Mouse (Mus musculus): ENCODE measurements around the gene Cdt1.
"Not testable (repeated sequence)": the region's sequence is repeated elsewhere in the genome, so short reads cannot be mapped to it uniquely, and the experiment has no call there.

The Cdt1 gene

DNA sequence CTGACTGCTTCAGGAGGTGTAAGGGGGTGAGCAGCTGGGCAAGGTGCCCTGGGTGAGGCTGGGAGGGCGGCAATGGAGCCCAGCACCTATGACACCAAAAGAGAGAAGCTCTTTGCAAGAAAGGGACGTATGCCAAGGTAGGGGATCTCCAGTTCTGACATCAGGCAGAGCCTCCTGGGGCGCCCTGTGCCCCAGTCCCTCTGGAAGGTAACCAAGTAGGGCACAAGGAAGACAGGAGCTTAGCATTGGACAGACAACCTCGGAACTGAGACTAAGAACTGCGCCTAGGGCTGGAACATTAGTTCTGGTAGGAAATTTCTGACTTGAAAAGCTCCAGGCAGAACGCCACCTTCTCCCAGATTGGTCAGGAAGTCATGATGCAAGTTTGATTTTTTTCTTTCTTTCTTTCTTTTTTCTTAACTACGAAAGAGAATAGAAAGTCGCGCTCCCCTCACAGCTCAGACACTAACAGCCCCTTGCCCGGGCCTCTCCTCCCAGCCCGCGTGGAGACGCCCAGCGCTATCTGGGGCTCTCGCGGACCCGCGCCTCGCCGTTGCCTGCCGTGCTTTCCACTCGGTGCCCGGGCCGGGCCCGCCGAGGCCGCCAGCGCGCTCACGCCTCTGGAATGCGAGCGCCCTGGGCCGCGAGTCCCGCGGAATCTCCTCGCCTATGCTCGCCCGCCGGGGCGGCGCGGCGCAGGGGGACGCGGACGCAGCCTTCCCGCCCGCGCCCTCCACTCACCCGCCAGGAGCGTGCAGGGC lies 17.4 kb upstream of the Cdt1 start:
- DNase-seq (ENCODE audit: low read depth), result peak; percentile 61

DNA sequence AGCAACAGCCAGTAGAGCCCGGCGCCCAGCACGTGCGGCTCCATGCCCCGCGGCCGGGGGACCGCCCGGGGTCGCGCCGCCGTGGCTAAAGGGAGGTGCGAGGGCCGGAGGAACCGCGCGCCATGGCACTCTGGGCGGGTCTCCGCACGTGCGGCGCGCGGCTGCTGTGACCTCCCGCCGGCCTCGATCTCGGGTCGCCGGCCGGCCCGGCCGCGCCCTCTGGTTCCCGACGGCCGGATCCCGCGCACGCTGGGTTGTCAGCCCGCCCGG lies 16.9 kb upstream of the Cdt1 start:
- no peak for DNase-seq (ENCODE audit: low read depth)

DNA sequence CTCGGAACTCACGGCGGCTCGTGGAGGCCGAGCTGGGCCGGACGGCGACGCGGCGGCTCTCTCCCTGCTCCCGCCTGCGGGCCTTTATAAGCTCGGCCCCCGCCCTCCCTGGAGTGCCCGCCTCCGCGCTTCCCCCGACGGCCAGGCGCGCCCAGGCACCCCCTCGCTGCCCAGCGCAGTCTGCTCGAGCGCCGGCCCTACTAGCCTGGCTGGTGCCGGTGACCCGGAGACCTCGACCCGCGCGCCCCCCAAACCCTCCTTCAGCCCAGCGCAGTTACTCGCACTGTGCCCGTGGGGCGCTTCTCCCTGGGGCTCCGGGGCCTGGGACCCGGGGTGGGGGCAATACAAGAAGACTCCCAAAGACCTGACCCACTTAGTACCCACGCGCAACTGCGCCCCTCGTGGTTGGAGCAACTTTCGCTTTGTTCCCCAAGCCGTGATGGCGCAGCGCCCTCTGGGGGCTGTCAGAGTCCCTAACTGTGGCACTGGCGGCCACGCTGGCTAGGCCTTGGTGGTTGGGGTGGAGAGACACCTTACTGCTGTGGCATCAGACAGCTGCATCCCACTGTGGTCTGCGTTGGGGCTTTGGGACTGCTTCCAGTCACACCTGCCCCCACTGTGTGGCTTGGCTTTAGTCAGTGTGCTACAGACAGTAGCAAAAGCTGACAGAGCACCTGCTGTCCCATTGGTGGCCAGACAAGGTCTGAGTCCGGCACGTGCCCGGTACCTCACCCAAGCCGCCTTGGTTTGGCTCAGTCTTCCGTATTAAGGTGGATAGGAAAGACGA lies 16.4 kb upstream of the Cdt1 start, which contains the start of gene Piezo1:
Gene Piezo1, minus strand, starts transcription at position 65 of the 787 bp plus-strand sequence.
- peak; percentile 95 for DNase-seq (ENCODE audit: low read depth)

DNA sequence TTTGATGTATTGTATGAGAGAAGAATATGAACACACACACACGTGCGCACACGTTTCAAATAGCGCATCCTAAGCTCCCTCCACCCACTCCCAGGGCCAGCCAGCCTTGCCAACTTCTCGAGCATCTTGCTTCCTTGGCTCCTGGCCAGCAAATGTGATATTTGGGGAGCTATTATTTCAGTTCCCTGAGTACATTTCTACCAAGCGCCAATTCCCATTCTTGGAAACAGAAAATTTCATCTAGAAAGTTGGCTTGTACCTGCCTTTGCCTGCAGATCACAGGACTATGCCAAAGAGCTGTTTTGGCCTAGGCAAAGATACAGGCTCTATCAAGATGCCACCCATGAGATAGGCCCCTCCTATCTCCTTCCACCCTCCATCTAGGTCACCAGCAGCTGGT lies 13.0 kb upstream of the Cdt1 start:
- DNase-seq (ENCODE audit: low read depth), result no peak

DNA sequence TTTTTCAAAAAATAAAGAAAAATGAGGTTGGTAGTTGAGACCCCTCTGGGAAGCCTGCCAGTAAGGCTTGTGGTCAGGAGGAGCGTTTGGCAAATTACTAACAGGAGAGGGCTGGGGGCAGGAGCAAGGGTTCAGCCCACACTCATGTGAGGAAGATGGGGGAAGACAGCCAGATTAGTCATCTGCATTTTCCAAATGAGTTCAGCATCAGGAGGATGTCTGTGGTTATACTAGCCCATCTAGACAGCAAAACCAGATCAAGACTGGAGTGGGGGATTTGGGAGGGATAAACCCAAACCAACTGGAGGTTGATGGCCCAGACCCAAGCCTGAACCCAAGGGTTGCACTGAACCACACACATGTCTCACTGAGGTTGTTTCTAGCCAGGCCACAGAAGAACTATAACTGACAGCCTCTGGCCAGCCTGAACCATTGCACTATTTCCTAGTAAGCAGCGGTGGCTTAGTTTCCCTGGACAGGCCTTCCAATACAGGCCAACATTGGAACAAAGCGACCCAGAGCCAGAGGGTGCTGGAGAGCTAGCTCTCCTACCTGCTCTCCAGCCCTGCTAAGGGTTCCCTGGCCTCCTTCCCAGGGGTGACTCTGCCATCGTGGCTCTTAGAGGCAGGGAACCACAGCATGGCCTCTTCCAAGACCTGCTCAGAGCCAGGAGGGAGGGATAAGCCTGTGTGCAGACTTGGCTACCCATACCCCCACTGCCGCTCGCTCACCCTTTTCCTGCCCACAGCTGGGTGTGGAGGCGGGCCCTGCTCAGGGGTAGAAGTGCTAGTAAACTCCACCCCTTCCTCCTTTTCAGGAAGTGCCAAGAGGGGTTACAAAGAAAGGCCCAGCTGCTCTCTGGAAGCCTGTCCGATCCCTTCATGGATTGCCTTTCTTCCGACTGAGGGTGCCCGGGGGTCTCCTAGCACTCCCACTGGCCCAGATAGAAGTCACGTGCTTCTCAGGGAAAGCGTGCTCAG lies 11.5 kb upstream of the Cdt1 start:
- DNase-seq (ENCODE audit: low read depth), result peak; percentile 97

DNA sequence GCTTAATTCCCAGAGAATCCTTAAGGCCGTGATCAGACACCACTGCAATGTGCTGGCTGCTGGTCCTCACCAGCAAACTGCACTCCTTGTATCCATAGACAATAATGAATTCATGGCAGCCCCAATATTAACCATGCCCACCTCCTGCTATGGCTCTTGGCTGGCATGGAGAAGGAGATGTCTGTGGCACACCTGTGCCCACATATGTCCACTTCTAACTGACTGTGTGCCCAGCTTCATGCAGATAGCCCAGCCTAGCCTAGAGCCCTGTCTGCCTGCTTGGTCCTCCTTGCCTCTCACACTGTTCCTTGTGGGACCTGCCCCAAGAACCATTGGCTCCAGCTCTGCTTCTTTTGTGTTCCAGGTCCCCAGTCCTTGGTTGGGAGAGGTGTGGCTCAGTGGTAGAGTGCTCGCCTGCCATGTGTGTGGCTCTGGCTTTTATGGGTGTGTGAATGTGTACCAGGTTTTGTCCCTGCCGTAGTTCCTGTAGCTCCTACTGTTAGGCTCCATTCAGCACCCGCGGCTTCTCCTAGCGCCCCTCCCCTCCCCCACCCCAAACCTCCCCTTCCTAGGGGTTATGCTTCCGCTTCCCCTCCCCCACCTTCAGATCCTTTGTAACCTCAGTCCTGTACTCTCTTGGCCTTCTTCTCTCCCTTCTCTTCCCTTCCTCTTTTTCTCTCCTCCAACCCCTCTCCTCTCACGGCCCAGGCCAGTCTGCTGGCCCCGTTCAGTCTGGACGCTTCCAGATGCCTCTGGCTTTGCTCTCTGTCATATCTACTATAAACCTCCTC lies 10.4 kb upstream of the Cdt1 start:
- DNase-seq (ENCODE audit: low read depth), result peak; percentile 73

DNA sequence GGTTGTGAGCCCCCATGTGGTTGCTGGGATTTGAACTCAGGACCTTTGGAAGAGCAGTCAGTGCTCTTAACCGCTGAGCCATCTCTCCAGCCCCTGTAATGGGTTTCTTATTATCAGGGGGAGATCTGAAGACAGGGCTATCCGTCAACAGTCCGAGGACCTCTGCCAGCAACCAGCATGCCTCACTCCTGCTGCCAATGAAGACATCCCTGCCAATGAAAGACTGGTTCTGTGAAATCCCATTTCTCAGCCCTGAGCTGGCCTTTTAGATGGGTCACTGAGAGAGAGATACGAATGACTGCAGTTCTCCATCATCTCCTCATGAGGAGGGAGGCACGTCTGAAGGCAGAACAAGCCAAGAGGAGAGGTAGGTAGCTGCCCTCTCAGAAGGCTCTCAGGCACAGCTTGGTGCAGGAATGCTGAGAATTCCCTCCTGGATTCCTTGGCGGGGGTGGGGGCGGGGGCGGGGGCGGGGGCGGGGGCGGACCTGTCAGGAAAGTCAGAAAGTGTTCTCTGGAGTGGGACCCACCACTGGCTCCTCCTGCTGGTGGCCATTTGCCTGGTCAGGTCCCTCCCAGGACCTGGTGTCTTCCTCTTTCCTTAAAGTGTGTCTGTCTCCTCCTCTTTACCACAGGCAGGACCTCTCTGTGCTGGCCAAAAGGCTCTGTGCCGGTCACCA lies 9.0 kb upstream of the Cdt1 start:
- peak; percentile 60 for DNase-seq (ENCODE audit: low read depth)

DNA sequence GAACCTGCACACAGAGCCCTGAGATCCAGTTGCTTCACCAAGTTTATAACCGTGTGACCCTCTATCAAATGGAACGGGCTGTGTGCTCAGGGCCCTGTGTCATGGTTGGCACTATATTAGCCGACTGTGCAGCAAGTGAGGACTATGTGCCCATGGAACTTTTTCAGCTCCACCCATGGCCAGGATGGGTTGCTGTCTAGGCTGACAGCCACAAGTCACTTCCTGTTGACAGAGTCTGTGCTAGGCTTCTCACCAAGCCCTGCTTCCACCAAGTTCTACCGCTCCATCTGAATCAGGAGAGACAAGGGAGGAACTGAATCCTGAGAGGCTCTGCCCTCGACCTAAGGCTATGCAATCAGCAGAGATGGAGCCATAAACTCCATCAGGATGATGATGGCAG lies 6.6 kb upstream of the Cdt1 start:
- peak; percentile 70 for DNase-seq (ENCODE audit: low read depth)

DNA sequence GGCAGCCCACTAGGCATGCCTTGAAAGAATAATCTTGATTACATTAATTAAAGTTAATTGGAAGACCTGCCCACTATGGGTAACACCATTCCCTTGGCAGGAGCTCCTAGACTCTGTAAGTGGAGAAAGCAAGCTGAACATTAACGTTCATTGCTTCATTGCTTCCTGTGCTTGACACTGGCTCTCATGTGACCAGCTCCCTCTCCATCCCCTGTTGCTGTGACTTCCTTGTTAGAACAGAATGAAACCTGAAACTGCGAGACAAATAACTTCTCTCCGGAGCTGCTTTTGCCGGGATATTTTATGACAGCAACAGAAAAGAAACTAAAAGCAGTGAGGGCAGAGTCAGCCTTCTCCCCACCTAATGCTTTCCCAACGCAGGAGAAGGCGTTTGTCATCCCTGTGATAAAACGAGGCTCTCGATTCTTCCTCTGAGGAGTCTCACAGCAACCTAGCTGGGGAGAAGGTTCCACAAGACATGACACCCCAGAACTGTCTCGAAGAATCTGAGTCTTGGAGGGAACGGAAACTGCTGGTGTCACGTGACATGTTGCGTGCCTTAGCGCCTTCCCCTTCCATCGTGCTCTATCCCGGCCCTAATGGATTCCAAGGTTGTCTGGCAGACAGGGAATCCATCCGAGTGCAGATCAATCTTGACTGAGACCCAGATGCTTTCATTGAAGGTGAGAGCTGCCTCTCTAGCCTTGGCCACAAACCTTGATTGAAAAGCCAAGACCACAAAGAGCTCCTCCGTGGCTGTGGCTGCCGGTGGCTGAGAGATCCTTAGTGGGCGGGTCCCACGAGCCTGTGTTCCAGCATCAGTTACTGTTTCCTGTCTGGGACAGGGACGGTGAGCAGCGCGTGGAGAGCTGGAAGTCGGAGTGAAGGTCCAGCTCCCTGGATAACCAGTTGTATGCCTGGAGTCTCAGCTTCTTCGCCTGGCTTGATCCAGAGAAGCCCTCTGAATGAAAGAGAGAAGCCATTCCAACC lies 3.2 kb upstream of the Cdt1 start:
- peak; percentile 63 for DNase-seq (ENCODE audit: low read depth)

DNA sequence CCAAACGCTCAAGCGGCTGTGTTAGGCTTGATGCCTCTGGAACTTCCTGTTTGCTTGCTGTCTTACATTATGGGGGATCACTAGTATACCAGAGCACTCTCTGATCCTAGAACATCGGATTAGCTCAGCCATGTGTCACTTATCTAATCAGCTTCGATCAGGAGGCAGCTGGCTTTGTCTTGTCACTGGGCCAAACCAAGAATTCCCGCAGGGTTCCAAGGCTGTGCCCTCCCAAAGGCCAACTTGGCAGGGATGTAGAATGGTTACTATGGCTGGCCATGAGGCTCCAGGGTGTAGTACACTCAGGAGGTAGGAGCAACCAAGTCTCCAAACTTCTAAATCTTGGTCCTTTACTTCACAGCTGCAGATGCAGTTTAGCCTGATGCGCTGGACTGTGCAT lies 1.0 kb upstream of the Cdt1 start:
- peak; percentile 61 for DNase-seq (ENCODE audit: low read depth)

DNA sequence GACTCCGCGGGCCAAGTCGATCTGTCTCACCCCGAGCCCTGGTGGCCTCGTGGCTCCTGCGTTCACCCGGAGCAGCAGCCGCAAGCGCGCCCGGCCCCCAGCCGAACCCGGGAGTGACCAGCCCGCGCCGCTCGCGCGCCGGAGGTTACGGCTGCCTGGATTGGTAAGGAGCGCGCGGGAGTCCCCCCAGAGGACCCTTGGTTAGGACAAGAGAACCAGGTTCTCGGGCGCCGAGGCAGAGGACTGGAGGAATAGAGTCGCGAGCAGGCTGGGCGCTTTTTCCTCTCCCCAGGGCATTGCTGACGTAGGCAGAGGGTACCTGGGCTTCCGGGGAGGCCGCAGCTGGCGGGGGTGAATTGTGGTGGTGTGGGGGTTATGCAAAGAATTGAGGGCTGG lies 292 bp downstream of the Cdt1 start:
- DNase-seq (ENCODE audit: low read depth), result no peak

DNA sequence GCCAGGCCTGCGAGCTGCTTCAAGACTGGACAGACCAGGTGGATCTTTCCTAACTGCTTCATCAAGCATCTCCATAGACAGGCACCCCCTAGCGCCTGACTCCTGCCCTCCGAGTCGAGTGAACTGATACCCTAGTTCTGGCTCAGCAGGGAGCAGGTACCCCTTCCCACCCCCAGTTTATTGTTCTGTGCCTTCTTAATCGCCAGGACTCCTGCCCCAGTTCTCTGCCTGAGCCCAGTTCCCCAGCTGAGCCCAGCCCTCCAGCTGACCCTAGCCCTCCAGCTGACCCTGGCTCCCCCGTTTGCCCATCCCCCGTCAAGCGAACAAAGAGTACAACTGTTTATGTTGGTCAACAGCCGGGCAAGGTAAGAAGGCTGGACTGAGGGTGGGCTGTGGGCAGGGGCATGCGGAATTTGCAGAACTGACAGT lies 1.1 kb downstream of the Cdt1 start:
- peak; percentile 76 for DNase-seq (ENCODE audit: low read depth)

DNA sequence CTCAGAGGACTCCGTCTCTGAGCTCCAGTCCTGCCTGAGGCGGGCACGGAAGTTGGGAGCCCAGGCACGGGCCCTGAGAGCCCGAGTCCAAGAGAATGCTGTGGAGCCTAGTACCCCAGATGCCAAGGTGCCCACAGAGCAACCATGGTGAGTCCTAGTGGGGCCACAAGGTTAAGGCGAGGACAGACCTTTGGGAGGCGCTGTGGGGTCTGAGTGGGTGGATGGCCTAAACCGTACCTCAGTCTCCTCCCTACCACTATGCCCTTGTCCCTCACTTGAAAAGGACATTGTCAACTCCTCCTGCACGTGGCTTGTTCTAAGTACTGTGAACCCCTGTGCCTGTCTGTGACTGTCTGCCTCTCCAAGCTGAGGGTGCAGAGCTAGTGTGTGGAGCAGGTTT lies 1.5 kb downstream of the Cdt1 start:
- DNase-seq (ENCODE audit: low read depth), result peak; percentile 53

DNA sequence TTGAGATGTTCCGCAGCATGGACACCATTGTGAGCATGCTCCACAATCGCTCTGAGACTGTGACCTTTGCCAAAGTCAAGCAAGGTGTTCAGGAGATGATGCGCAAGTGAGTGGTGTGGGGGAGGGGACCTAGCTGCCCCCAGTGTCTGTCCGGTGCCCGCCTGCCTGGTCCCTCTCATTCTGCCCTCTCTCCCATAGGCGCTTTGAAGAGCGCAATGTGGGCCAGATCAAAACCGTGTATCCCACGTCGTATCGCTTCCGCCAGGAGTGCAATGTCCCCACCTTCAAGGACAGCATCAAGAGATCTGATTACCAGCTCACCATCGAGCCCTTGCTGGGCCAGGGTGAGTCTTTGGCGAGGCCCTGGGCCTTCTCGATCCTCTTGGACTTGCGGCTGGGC lies 2.2 kb downstream of the Cdt1 start:
- no peak for DNase-seq (ENCODE audit: low read depth)

DNA sequence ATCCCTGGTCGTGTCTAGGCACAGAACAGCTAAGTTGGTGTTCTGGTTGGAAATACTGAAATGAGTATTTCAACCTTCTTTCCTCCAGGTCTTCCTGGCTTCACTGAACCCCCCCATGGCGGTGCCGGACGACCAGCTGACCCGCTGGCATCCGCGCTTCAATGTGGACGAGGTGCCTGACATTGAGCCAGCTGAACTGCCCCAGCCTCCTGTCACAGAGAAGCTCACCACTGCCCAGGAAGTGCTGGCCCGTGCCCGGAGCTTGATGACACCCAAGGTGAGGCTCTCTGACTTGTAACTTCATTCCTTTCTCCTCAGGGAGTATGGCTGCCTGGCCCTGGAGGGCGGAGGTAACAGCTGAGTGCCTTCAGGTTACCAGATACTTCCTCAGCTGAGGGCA lies 3.3 kb downstream of the Cdt1 start:
- no peak for DNase-seq (ENCODE audit: low read depth)

DNA sequence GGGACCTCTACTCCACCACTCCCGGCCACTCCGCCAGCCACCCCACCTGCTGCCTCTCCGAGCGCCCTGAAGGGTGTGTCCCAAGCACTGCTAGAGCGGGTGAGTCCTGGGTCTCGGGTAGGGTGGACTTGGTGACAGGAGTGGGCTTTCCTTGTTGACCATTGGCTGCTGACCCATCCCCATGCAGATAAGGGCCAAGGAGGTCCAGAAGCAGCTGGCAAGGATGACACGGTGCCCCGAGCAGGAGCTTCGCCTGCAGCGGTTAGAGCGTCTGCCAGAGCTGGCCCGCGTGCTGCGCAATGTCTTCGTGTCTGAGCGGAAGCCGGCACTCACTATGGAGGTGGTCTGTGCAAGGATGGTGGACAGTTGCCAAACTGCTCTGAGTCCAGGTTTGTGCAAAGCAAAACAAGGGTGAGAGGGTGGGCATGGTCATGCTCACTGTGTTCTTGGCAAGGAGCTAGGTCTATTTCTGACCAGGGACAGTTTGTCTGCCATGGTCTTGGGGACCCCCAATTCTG lies 4.0 kb downstream of the Cdt1 start:
- no peak for DNase-seq (ENCODE audit: low read depth)

DNA sequence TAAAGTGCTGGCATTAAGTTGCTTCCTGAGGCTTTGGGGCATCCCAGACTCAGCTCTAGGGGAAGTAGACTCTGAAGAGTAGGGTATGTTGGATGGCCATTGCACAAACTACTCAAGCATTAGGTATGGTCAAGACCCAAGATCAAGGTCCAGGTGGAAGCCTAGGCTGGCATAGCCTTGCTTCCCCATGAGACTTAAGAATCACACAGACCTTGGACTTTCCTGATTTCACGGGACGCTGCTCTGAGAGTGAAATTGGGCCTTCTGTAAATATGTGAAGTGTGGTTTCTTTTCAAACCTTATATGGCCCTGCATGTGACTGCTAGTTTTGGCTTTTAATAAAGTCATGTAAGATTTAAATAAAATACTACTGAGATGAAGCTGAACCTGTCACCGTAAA lies 4.9 kb downstream of the Cdt1 start:
- DNase-seq (ENCODE audit: low read depth), result no peak

DNA sequence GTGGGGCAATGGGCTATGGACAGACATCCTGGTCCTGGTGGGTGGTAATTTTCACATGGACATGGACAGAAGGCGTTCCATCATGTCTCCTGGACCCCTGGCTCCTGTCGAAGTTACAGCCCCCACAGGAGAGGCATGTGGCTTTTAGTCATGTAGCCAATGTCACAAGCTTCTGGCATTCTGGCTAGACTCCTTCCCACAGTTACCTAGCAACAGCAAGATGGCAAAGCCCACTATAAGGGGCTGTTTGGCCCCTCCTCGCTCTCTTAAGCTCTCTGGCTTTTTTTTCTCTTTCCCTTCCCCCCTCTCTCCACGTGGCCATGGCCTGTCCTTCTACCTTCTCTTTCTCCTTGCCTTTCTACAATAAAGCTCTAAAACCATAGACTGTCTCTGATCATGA lies 5.4 kb downstream of the Cdt1 start:
- not testable (repeated sequence) for DNase-seq (ENCODE audit: low read depth)

DNA sequence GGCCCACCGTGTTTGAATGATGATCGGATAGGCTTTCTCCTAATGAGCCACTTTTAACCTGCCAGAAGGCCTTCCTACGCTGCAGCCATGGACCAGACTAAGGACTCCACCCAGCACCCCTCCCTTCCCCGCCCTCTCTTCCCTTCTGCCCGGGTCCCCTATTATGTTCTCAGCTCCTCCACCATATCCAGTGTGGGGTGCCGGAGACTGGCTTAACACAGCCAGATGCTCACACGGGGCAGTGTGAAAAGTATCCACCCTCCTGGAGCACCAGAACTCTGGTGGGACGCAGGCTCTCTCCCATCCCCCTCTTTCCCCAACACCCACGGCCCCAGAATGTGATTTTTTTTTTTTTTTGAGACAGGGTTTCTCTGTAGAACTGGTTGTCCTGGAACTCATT lies 5.8 kb downstream of the Cdt1 start:
- DNase-seq (ENCODE audit: low read depth), result no peak

DNA sequence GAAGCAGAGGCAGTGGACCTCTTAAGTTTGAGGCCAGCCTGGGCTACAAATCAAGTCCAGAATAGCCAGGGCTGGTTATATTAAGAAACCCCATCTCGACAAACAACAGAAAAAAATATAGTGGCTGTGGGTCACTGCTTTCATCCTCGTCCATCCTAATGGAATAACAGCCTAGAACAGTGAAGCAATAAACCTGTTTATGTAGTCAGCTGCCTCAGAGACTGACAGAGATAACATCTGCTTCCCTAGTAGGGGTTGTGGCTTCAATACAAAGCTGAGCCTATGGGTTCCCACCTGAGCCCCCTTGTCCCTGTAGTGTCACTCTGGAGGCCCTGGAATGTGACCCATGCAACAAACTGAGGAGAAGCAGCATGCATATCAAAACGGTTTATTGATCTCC lies 6.4 kb downstream of the Cdt1 start:
- peak; percentile 30 for DNase-seq (ENCODE audit: low read depth)

Measured in 416B (cell line).